Mouse (Mus musculus): ENCODE data around the gene Strip1. TPM values are rescaled to one million over a fixed set of nuclear protein-coding genes. Genes with fewer than 3 reads are reported as not detected.
A peak's percentile ranks its signal among the peaks of the same experiment; 100 is the strongest.

Gene Strip1
- total and polyA plus RNA-seq, 3 experiments = 17.1 to 17.6 (median 17.5) TPM

DNA sequence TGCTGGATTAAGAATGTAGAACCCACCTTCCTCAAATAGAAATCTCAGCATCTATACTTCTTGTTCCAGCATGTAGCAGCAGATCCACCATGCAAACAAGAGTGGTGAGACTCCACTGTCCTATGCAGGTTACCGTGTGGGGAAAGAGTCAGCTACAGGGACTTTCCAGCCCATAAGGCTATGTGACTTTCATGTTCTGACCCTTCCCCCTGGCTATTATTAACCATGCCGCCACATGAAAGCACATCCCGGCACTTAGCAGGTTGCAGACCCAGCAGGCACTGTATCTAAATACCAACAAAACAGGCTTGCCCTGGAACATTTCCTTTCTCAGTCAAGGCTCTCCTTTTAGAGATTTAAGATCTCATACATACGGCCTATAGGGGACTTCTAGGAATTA lies 20.1 kb downstream of the Strip1 start:
- no peak for TF ChIP-seq POLR2AphosphoS5 (IDR thresholded peaks at IDR 0.05; ENCODE audit: insufficient replicate concordance, low read depth, low read length)
- TF ChIP-seq TAL1 (conservative IDR thresholded peaks at IDR 0.05; ENCODE audit: low read depth, low read length) = no peak
- no peak for TF ChIP-seq CTCF (IDR thresholded peaks at IDR 0.05; ENCODE audit: low read depth, low read length)
- no peak for TF ChIP-seq GATA2 (IDR thresholded peaks at IDR 0.05; ENCODE audit: borderline replicate concordance, low read depth, low read length)
- no peak for TF ChIP-seq GATA1 (IDR thresholded peaks at IDR 0.05; ENCODE audit: borderline replicate concordance, low read length)
- no peak for DNase-seq (ENCODE audit: low spot score)
- Histone ChIP-seq H3K4me1 (ENCODE audit: insufficient read depth, low read depth, low read length) (peaks cover 10% of the 10 kb centered on the region; the same call in 1 of the 2 replicates), H3K9me3 (replicated peaks) (no peaks in the 10 kb centered on the region), H3K4me3 (ENCODE audit: low read depth, low read length) (no peak overlapping the region), H3K36me3 (replicated peaks) (peaks cover 48% of the 10 kb centered on the region), H3K27me3 (ENCODE audit: insufficient read depth, low read length) (peaks cover 17% of the 10 kb centered on the region)
- ATAC-seq (ENCODE audit: extremely low read depth, insufficient number of reproducible peaks, low FRiP score, poor library complexity, severe bottlenecking) = no peak

DNA sequence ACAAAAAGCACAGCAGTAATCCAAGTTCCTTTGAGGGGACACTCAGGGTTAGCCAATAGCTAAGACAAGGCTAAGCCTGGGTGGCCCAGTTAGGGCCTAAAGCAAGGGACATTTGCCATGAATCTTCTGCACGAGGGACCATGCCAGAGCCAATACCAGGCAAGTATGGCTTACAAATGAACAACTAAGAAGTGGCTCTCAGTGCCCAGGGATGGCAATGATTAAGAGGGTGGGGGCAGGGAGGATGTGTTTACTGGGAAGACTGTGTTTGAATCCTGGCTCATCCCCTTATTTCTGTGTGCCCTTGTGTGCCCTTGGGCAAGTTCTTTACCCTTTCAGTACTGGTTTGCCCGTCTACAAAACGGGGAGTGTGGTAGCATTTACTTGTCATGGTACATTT lies 22.1 kb downstream of the Strip1 start:
- Histone ChIP-seq H3K36me3 (replicated peaks) (peaks cover 27% of the 10 kb centered on the region), H3K4me3 (ENCODE audit: low read depth, low read length) (no peak overlapping the region), H3K4me1 (ENCODE audit: insufficient read depth, low read depth, low read length) (peaks cover 10% of the 10 kb centered on the region; the same call in 1 of the 2 replicates), H3K27me3 (ENCODE audit: insufficient read depth, low read length) (peaks cover 22% of the 10 kb centered on the region), H3K9me3 (replicated peaks) (no peaks in the 10 kb centered on the region)
- DNase-seq (ENCODE audit: low spot score) (no peak), ATAC-seq (ENCODE audit: extremely low read depth, insufficient number of reproducible peaks, low FRiP score, poor library complexity, severe bottlenecking) (no peak)
- no peak for TF ChIP-seq CTCF (IDR thresholded peaks at IDR 0.05; ENCODE audit: low read depth, low read length)
- TF ChIP-seq GATA2 (IDR thresholded peaks at IDR 0.05; ENCODE audit: borderline replicate concordance, low read depth, low read length) = no peak
- TF ChIP-seq POLR2AphosphoS5 (IDR thresholded peaks at IDR 0.05; ENCODE audit: insufficient replicate concordance, low read depth, low read length) = no peak
- TF ChIP-seq GATA1 (IDR thresholded peaks at IDR 0.05; ENCODE audit: borderline replicate concordance, low read length) = no peak
- TF ChIP-seq TAL1 (conservative IDR thresholded peaks at IDR 0.05; ENCODE audit: low read depth, low read length) = no peak

DNA sequence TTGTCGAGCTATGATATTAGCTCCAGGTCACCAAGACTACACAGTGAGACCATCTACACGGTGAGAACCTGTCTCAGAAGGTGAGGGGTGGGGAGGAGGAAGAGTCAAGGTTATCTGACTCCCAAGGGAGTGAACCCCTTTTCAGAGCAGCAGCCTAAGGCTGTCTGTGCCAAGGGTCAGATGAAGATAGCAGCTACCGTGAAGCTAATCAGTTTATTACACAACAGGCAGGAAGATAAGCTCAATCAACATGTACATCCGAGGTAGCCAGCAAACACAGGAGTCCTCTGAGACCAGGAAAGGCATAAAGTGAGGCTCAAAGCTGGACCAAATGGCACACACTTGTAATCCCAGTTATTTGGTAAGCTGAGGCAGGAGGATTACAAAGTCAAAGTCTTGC lies 22.7 kb downstream of the Strip1 start:
- no peak for DNase-seq (ENCODE audit: low spot score)
- peaks cover 22% of the 10 kb centered on the region for H3K36me3 ChIP-seq (replicated peaks)
- no peak for TF ChIP-seq TAL1 (conservative IDR thresholded peaks at IDR 0.05; ENCODE audit: low read depth, low read length)
- TF ChIP-seq CTCF (IDR thresholded peaks at IDR 0.05; ENCODE audit: low read depth, low read length) = no peak
- TF ChIP-seq GATA1 (IDR thresholded peaks at IDR 0.05; ENCODE audit: borderline replicate concordance, low read length) = no peak
- no peak for TF ChIP-seq POLR2AphosphoS5 (IDR thresholded peaks at IDR 0.05; ENCODE audit: insufficient replicate concordance, low read depth, low read length)
- TF ChIP-seq GATA2 (IDR thresholded peaks at IDR 0.05; ENCODE audit: borderline replicate concordance, low read depth, low read length) = no peak
- no peaks in the 10 kb centered on the region for H3K9me3 ChIP-seq (replicated peaks)
- no peak overlapping the region for H3K4me3 ChIP-seq (ENCODE audit: low read depth, low read length)
- ATAC-seq (ENCODE audit: extremely low read depth, insufficient number of reproducible peaks, low FRiP score, poor library complexity, severe bottlenecking) = no peak
- peaks cover 10% of the 10 kb centered on the region; the same call in 1 of the 2 replicates for H3K4me1 ChIP-seq (ENCODE audit: insufficient read depth, low read depth, low read length)
- H3K27me3 ChIP-seq (ENCODE audit: insufficient read depth, low read length) = peaks cover 27% of the 10 kb centered on the region

DNA sequence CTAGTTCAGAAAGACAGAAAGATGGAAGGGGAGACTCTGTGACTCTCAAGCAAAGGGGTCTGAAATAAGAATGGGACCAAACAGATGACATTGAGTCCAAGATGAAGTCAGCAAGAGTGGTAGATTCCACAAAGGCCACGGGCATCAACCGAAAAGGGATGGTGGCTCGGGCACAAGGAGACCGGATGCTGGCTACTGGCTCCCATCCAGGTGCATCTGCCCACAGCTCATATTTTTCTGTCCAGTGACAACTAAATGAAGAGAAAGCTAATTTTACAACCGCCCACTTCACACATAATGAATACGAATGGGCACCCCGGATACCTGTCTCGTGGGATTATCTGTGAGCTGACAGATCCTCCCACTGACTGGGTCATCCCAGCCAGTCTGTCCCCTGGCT lies 24.3 kb downstream of the Strip1 start:
- Histone ChIP-seq H3K4me3 (ENCODE audit: low read depth, low read length) (no peak overlapping the region), H3K36me3 (replicated peaks) (peaks cover 6% of the 10 kb centered on the region), H3K4me1 (ENCODE audit: insufficient read depth, low read depth, low read length) (peaks cover 10% of the 10 kb centered on the region; the same call in 1 of the 2 replicates), H3K9me3 (replicated peaks) (no peaks in the 10 kb centered on the region), H3K27me3 (ENCODE audit: insufficient read depth, low read length) (peaks cover 36% of the 10 kb centered on the region)
- TF ChIP-seq GATA1 (IDR thresholded peaks at IDR 0.05; ENCODE audit: borderline replicate concordance, low read length) = no peak
- TF ChIP-seq TAL1 (conservative IDR thresholded peaks at IDR 0.05; ENCODE audit: low read depth, low read length) = no peak
- TF ChIP-seq POLR2AphosphoS5 (IDR thresholded peaks at IDR 0.05; ENCODE audit: insufficient replicate concordance, low read depth, low read length) = no peak
- no peak for TF ChIP-seq CTCF (IDR thresholded peaks at IDR 0.05; ENCODE audit: low read depth, low read length)
- no peak for ATAC-seq (ENCODE audit: extremely low read depth, insufficient number of reproducible peaks, low FRiP score, poor library complexity, severe bottlenecking)
- DNase-seq (ENCODE audit: low spot score) = no peak

DNA sequence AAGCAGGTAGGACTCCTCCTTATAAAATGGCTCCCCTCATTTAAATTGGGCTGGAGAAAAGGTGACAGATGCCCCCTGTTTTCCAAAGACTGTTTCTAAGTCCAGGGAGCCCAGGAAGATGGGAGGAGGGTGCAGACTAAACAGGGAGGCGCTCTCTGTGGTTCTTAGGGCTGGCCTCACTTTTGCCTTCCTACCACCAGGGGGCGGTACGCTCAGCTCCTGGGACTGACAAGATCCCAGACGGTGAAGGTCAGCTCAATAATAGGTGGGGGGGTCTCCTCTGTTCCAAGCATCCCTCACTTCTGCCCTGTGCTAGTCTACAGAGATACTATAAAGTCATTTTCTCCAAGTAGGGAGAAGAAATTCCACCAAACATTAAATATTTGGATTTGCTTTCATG lies 26.2 kb downstream of the Strip1 start:
- peaks cover 50% of the 10 kb centered on the region for H3K27me3 ChIP-seq (ENCODE audit: insufficient read depth, low read length)
- DNase-seq (ENCODE audit: low spot score) (peak; percentile 53), ATAC-seq (ENCODE audit: extremely low read depth, insufficient number of reproducible peaks, low FRiP score, poor library complexity, severe bottlenecking) (peak; percentile 54; the same call in 1 of the 2 replicates)
- TF ChIP-seq CTCF (IDR thresholded peaks at IDR 0.05; ENCODE audit: low read depth, low read length) (peak; percentile 78), TAL1 (conservative IDR thresholded peaks at IDR 0.05; ENCODE audit: low read depth, low read length) (no peak)
- no peak overlapping the region for H3K4me3 ChIP-seq (ENCODE audit: low read depth, low read length)
- H3K9me3 ChIP-seq (replicated peaks) = no peaks in the 10 kb centered on the region
- H3K36me3 ChIP-seq (replicated peaks) = no peaks in the 10 kb centered on the region
- peaks cover 10% of the 10 kb centered on the region; the same call in 1 of the 2 replicates for H3K4me1 ChIP-seq (ENCODE audit: insufficient read depth, low read depth, low read length)

DNA sequence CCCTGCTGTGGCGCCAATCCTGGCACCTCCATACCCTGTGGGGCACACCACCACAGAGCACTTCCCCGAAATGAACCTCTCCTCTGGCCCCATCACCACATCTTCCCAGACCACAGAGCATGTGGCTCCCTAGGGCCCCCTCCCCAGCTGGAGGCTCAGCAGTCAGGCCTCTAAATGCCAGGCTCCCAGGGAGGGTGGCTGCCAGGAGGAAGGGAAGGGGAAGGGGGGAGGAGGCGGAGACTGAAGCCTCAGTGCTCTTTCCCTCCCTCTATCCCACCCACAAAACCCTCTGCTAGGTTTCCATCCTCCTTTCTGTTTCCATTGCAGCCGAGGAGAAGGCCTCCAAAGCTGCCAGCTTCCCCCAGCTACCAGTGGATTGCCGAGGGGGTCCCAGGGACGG lies 31.4 kb downstream of the Strip1 start:
- ATAC-seq (ENCODE audit: extremely low read depth, insufficient number of reproducible peaks, low FRiP score, poor library complexity, severe bottlenecking) (no peak), DNase-seq (ENCODE audit: low spot score) (no peak)
- no peak overlapping the region for H3K4me3 ChIP-seq (ENCODE audit: low read depth, low read length)

More for the DNA sequence above, 31.4 kb downstream of the Strip1 start:
- Histone ChIP-seq H3K36me3 (replicated peaks) (no peaks in the 10 kb centered on the region), H3K27me3 (ENCODE audit: insufficient read depth, low read length) (peaks cover 63% of the 10 kb centered on the region), H3K9me3 (replicated peaks) (peaks cover 16% of the 10 kb centered on the region), H3K4me1 (ENCODE audit: insufficient read depth, low read depth, low read length) (no peaks in the 10 kb centered on the region)
- TF ChIP-seq GATA2 (IDR thresholded peaks at IDR 0.05; ENCODE audit: borderline replicate concordance, low read depth, low read length) (no peak), TAL1 (conservative IDR thresholded peaks at IDR 0.05; ENCODE audit: low read depth, low read length) (no peak), GATA1 (IDR thresholded peaks at IDR 0.05; ENCODE audit: borderline replicate concordance, low read length) (no peak)

All from G1E (cell line).